Mouse (Mus musculus) megakaryocyte, embryonic 14.5 days (primary cell): ENCODE measurements around the gene Fadd.

Source experiments
- FLI1 ChIP-seq: IDR thresholded peaks from 2 replicates; pipeline ENCODE4 v1.6.1; 2012; ENCODE audit warnings: low read length, inconsistent platforms, mixed read lengths
- GATA1 ChIP-seq: IDR thresholded peaks from 3 replicates; pipeline ENCODE4 v1.6.1; 2012; ENCODE audit warnings: mixed read lengths, low read length, inconsistent platforms, borderline replicate concordance

DNA sequence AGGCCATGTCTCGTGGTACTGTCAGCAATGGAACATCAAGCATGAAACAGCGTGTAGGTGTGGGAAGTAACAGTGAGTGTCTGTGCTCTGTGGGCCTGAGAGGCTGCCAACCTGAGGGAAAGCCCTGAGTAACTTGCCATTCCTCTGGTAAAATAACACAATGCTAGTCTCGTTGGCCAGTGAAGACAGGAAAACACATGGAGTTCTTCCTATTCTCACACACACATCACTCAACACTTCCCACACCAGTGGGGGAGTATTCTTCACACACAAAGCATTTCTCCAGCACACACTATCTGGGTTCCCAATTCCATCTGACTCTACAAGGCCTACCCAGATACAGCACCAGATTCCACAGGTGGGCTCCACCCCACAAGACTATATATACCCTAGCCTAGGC is 52.4 kb downstream of the Fadd start:
- TF ChIP-seq GATA1 (no peak), FLI1 (no peak)
